Mouse (Mus musculus): Measurements from ENCODE around the gene Tex22. TPM values are rescaled to one million over a fixed set of nuclear protein-coding genes. Genes with fewer than 3 reads are reported as not detected.

The Tex22 gene
- polyA plus RNA-seq, 1 experiment: 1.3 TPM

- H3K4me3 ChIP-seq (replicated peaks; ENCODE audit: control insufficient read depth, low read depth, low read length): no peak overlapping the region
- no peak for TF ChIP-seq POLR2A (IDR thresholded peaks at IDR 0.05; ENCODE audit: borderline replicate concordance, control insufficient read depth, low read depth, low read length)
- no peak for TF ChIP-seq CTCF (IDR thresholded peaks at IDR 0.05; ENCODE audit: control insufficient read depth, insufficient read depth, low read length)
- 68% methylated on average over 2 of the region's 2 CpGs for WGBS
- no peaks in the 10 kb centered on the region for H3K4me1 ChIP-seq (ENCODE audit: control insufficient read depth, insufficient read depth, low read length)
- H3K27ac ChIP-seq (ENCODE audit: control insufficient read depth, insufficient read depth, low read depth, low read length, poor library complexity): no peak overlapping the region
Observed at GRCm38 (mm10) chr12:113132567-113132966, 58.3 kb downstream of the Tex22 start.

GRCm38 (mm10) chr12:113133260-113133659 lies 59.0 kb downstream of the Tex22 start:
- Histone ChIP-seq H3K4me1 (ENCODE audit: control insufficient read depth, insufficient read depth, low read length) (no peaks in the 10 kb centered on the region), H3K27ac (ENCODE audit: control insufficient read depth, insufficient read depth, low read depth, low read length, poor library complexity) (no peak overlapping the region), H3K4me3 (replicated peaks; ENCODE audit: control insufficient read depth, low read depth, low read length) (no peak overlapping the region)
- no peak for TF ChIP-seq POLR2A (IDR thresholded peaks at IDR 0.05; ENCODE audit: borderline replicate concordance, control insufficient read depth, low read depth, low read length)
- TF ChIP-seq CTCF (IDR thresholded peaks at IDR 0.05; ENCODE audit: control insufficient read depth, insufficient read depth, low read length): no peak
- 92% methylated on average over 9 of the region's 9 CpGs for WGBS

- WGBS: 84% methylated on average over 5 of the region's 5 CpGs
- peak overlapping the region; percentile 17; the same call in 1 of the 2 replicates for H3K27ac ChIP-seq (ENCODE audit: control insufficient read depth, insufficient read depth, low read depth, low read length, poor library complexity)
- H3K4me3 ChIP-seq (replicated peaks; ENCODE audit: control insufficient read depth, low read depth, low read length): no peak overlapping the region
- TF ChIP-seq CTCF (IDR thresholded peaks at IDR 0.05; ENCODE audit: control insufficient read depth, insufficient read depth, low read length) (no peak), POLR2A (IDR thresholded peaks at IDR 0.05; ENCODE audit: borderline replicate concordance, control insufficient read depth, low read depth, low read length) (no peak)
- no peaks in the 10 kb centered on the region for H3K4me1 ChIP-seq (ENCODE audit: control insufficient read depth, insufficient read depth, low read length)
Observed at GRCm38 (mm10) chr12:113133861-113134403, 59.6 kb downstream of the Tex22 start.

- H3K4me3 ChIP-seq (replicated peaks; ENCODE audit: control insufficient read depth, low read depth, low read length): no peak overlapping the region
- no peak overlapping the region for H3K27ac ChIP-seq (ENCODE audit: control insufficient read depth, insufficient read depth, low read depth, low read length, poor library complexity)
- WGBS: 92% methylated on average over 4 of the region's 4 CpGs
- H3K4me1 ChIP-seq (ENCODE audit: control insufficient read depth, insufficient read depth, low read length): no peaks in the 10 kb centered on the region
- TF ChIP-seq POLR2A (IDR thresholded peaks at IDR 0.05; ENCODE audit: borderline replicate concordance, control insufficient read depth, low read depth, low read length): no peak
- no peak for TF ChIP-seq CTCF (IDR thresholded peaks at IDR 0.05; ENCODE audit: control insufficient read depth, insufficient read depth, low read length)
Observed at GRCm38 (mm10) chr12:113134502-113134901, 60.2 kb downstream of the Tex22 start.

GRCm38 (mm10) chr12:113135401-113135800 lies 61.1 kb downstream of the Tex22 start:
- H3K4me1 ChIP-seq (ENCODE audit: control insufficient read depth, insufficient read depth, low read length): peaks cover under 1% of the 10 kb centered on the region; the same call in 1 of the 2 replicates
- no peak overlapping the region for H3K4me3 ChIP-seq (replicated peaks; ENCODE audit: control insufficient read depth, low read depth, low read length)
- 88% methylated on average over 7 of the region's 7 CpGs for WGBS
- H3K27ac ChIP-seq (ENCODE audit: control insufficient read depth, insufficient read depth, low read depth, low read length, poor library complexity): no peak overlapping the region
- TF ChIP-seq POLR2A (IDR thresholded peaks at IDR 0.05; ENCODE audit: borderline replicate concordance, control insufficient read depth, low read depth, low read length): no peak
- TF ChIP-seq CTCF (IDR thresholded peaks at IDR 0.05; ENCODE audit: control insufficient read depth, insufficient read depth, low read length): no peak

GRCm38 (mm10) chr12:113136492-113137020 lies 62.3 kb downstream of the Tex22 start:
- WGBS: 87% methylated on average over 17 of the region's 17 CpGs
- TF ChIP-seq POLR2A (IDR thresholded peaks at IDR 0.05; ENCODE audit: borderline replicate concordance, control insufficient read depth, low read depth, low read length) (no peak), CTCF (IDR thresholded peaks at IDR 0.05; ENCODE audit: control insufficient read depth, insufficient read depth, low read length) (no peak)
- Histone ChIP-seq H3K27ac (ENCODE audit: control insufficient read depth, insufficient read depth, low read depth, low read length, poor library complexity) (no peak overlapping the region), H3K4me1 (ENCODE audit: control insufficient read depth, insufficient read depth, low read length) (peaks cover 2% of the 10 kb centered on the region; the same call in 1 of the 2 replicates), H3K4me3 (replicated peaks; ENCODE audit: control insufficient read depth, low read depth, low read length) (no peak overlapping the region)

- Histone ChIP-seq H3K27ac (ENCODE audit: control insufficient read depth, insufficient read depth, low read depth, low read length, poor library complexity) (no peak overlapping the region), H3K4me1 (ENCODE audit: control insufficient read depth, insufficient read depth, low read length) (peaks cover 2% of the 10 kb centered on the region; the same call in 1 of the 2 replicates), H3K4me3 (replicated peaks; ENCODE audit: control insufficient read depth, low read depth, low read length) (no peak overlapping the region)
- 80% methylated on average over 18 of the region's 18 CpGs for WGBS
- no peak for TF ChIP-seq POLR2A (IDR thresholded peaks at IDR 0.05; ENCODE audit: borderline replicate concordance, control insufficient read depth, low read depth, low read length)
Observed at GRCm38 (mm10) chr12:113137260-113138213, 63.2 kb downstream of the Tex22 start.

- TF ChIP-seq POLR2A (IDR thresholded peaks at IDR 0.05; ENCODE audit: borderline replicate concordance, control insufficient read depth, low read depth, low read length): no peak
- TF ChIP-seq CTCF (IDR thresholded peaks at IDR 0.05; ENCODE audit: control insufficient read depth, insufficient read depth, low read length): no peak
- Histone ChIP-seq H3K4me1 (ENCODE audit: control insufficient read depth, insufficient read depth, low read length) (peaks cover 2% of the 10 kb centered on the region), H3K27ac (ENCODE audit: control insufficient read depth, insufficient read depth, low read depth, low read length, poor library complexity) (no peak overlapping the region), H3K4me3 (replicated peaks; ENCODE audit: control insufficient read depth, low read depth, low read length) (no peak overlapping the region)
- WGBS: 83% methylated on average over 6 of the region's 6 CpGs
Observed at GRCm38 (mm10) chr12:113138291-113138690, 64.0 kb downstream of the Tex22 start.

Other genes starting within 250 kb of the Tex22 start
- gene Cdca4, start 245.1 kb upstream of the Tex22 start, polyA plus RNA-seq (2011; ENCODE audit: insufficient read depth, insufficient read length, low replicate concordance, missing spikeins): 23.4 and 40.6 TPM in 2 replicates
- gene Gpr132, start 206.3 kb upstream of the Tex22 start, polyA plus RNA-seq (2011; ENCODE audit: insufficient read depth, insufficient read length, low replicate concordance, missing spikeins): 6.1 and 15.8 TPM in 2 replicates
- 0.77 and 6.4 TPM in 2 replicates for gene Jag2, start 144.7 kb upstream of the Tex22 start, polyA plus RNA-seq (2011; ENCODE audit: insufficient read depth, insufficient read length, low replicate concordance, missing spikeins)
- 7.3 and 31.0 TPM in 2 replicates for gene Nudt14, start 132.4 kb upstream of the Tex22 start, polyA plus RNA-seq (2011; ENCODE audit: insufficient read depth, insufficient read length, low replicate concordance, missing spikeins)
- gene Btbd6, start 98.0 kb upstream of the Tex22 start, polyA plus RNA-seq (2011; ENCODE audit: insufficient read depth, insufficient read length, low replicate concordance, missing spikeins): 3.3 and 6.3 TPM in 2 replicates
- 54.8 and 94.0 TPM in 2 replicates for gene Brf1, start 73.8 kb upstream of the Tex22 start, polyA plus RNA-seq (2011; ENCODE audit: insufficient read depth, insufficient read length, low replicate concordance, missing spikeins)
- gene Pacs2, start 60.0 kb upstream of the Tex22 start, polyA plus RNA-seq (2011; ENCODE audit: insufficient read depth, insufficient read length, low replicate concordance, missing spikeins): 25.9 and 33.7 TPM in 2 replicates
- 17.9 and 20.9 TPM in 2 replicates for gene Mta1, start 23.8 kb downstream of the Tex22 start, polyA plus RNA-seq (2011; ENCODE audit: insufficient read depth, insufficient read length, low replicate concordance, missing spikeins)
- gene Crip2, start 65.7 kb downstream of the Tex22 start, polyA plus RNA-seq (2011; ENCODE audit: insufficient read depth, insufficient read length, low replicate concordance, missing spikeins): 23.6 and 24.6 TPM in 2 replicates
- 166 and 201 TPM in 2 replicates for gene Crip1, start 71.8 kb downstream of the Tex22 start, polyA plus RNA-seq (2011; ENCODE audit: insufficient read depth, insufficient read length, low replicate concordance, missing spikeins)
- gene Tedc1, start 81.9 kb downstream of the Tex22 start, polyA plus RNA-seq (2011; ENCODE audit: insufficient read depth, insufficient read length, low replicate concordance, missing spikeins): 7.0 and 16.0 TPM in 2 replicates
- gene Tmem121, start 111.4 kb downstream of the Tex22 start, polyA plus RNA-seq (2011; ENCODE audit: insufficient read depth, insufficient read length, low replicate concordance, missing spikeins): not detected in 2 replicates